Mouse (Mus musculus) left cerebral cortex, adult 8-10 months (tissue): Measurements from ENCODE around the gene Krt20. TPM values are rescaled to one million over a fixed set of nuclear protein-coding genes. Genes with fewer than 3 reads are reported as not detected.

Experiments used
- DNase-seq, 2 experiments: peaks; one replicate each; pipeline ENCODE4 v3.0.0; 2022; ENCODE audit warnings: low spot score in 2 of 2
- total RNA-seq, 4 experiments: library from RNA; stranded (reverse); gene quantifications; 2 replicates each; pipeline ENCODE4 v1.2.4; 2022

Gene Krt20
- total RNA-seq: not detected

DNA sequence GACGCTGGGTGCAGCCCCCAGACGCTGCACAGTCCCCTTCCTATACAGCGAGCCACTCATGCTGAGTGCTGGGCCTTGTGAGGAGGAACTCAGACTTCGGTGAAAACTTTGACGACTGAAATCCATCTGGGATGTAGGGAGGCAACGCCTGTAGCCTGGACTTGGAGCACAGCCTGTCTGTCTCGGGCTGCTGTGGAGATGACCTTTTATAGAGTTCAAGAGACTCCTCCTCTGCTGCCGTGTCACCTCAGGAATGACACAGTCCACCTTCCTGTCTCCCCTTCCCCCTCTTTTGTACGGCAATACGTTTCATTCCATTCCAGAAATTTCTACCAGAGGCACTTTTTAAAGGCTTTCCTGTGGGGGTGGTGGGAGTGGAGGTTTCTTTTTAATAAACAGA lies at the start of gene Krt20:
Gene Krt20 (minus strand): TSS at position 179 of the 400 bp plus-strand sequence.
- no peak for DNase-seq

GRCm38 (mm10) chr11:99474981-99475380 lies 37.0 kb upstream of the Krt20 start:
- no peak for DNase-seq

GRCm38 (mm10) chr11:99473433-99473832 lies 35.5 kb upstream of the Krt20 start:
- no peak for DNase-seq

DNA sequence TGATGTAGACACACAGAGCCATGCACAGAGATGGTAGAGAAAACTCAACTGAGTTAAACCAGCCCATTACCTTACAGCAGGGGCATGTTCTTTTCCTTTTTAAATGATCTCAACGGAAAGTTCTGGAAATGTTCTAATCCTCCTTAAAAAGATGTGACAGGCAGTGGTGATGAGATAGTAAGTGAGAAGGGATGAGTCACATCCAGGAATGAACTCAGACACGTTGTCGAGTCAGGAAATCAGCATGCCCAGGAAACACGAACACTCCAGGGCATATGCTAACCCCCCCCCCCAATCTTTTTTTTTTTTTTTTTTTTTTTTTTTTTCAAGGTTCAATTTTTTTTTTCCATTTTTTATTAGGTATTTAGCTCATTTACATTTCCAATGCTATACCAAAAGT lies 34.5 kb upstream of the Krt20 start:
- DNase-seq: no peak

DNA sequence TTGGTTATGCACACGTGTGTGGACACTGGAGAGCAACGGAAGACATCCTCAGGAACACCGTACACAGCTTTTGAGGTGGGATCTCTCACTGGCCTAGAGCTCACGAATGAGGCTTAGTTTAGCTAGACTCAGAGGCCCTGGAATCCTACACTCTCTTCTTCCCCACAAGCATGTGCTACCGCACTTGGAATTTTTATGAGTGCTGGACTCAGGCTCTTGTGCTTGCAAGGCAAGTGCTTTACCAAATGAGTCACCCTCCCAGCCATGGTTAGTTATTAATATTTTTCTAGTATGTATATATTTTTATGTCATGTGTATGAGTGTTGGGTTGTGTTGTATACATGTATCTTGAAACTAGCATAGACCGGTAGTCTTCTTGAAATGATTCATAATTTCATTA lies 34.0 kb upstream of the Krt20 start:
- DNase-seq: no peak

GRCm38 (mm10) chr11:99469228-99469627 lies 31.3 kb upstream of the Krt20 start:
- no peak for DNase-seq

- DNase-seq: no peak
Measured at GRCm38 (mm10) chr11:99468566-99468965, 30.6 kb upstream of the Krt20 start.

DNA sequence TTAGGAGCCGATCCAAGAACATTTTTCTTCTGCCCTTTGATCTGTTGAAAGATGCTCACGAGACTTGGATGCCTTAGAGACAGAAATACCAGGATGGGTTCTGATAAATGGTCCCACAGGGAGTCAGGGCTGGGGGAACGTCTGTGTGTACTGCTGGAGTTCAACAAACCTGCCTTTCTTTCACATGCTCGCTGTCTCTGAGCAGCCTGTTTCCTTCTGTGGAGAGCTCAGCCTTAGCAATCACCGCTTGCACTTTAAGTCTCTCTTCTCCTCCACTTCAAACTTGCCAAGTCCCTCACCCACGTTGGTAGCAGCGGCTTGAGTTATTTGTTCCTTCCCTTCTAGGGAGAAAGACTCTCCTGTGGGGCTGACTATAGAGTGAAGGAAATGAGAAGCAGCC lies 28.4 kb upstream of the Krt20 start:
- peak in 1 of 2 experiments; percentile 27 for DNase-seq

DNA sequence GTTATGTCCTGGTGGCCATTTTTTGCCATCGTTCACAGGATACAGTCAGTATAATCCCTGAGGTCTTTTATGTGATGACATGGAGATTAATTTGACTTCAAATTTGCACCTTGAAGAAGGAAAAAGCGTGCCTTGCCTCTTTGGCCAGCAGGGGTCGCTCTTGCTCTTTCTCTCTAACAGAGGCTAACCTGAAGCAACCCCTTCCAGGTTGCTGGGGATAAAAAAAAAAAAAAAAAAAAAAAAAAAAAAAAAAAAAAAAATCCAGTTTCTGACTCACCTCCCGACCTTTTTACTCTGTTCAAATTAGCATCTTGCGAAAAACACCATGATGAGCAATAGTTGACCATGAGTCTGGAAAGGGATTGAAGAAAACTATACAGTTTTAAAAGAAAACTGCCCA lies 26.9 kb upstream of the Krt20 start:
- peak; percentile 54 to 75 for DNase-seq

- DNase-seq: peak in 1 of 2 experiments; percentile 56
Measured at GRCm38 (mm10) chr11:99463155-99463554, 25.2 kb upstream of the Krt20 start.

GRCm38 (mm10) chr11:99461736-99462135 lies 23.8 kb upstream of the Krt20 start:
- DNase-seq: no peak

DNA sequence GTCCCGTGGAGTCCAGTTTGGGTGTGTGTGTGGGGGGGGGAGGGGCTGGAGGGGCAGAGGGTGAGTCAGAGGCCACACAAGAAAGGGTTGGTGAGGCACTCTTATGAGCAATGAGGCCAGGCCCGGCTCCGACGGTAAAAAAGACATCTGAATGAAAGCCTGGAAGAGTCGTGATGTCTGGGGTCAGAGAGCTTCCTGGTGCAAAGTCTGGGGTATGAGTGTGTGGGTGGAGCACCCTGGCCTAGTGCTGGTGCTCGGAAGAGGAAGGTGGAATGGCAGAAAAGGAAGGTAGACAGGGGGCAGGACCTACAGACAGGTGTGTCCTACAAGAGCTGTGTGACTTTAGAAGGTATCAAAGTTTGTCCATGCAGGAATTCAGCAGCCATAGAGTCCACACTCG lies 20.9 kb upstream of the Krt20 start:
- no peak for DNase-seq

- DNase-seq: no peak
Measured at GRCm38 (mm10) chr11:99454759-99455158, 16.8 kb upstream of the Krt20 start.

- DNase-seq: no peak
Measured at GRCm38 (mm10) chr11:99454044-99454443, 16.1 kb upstream of the Krt20 start.

DNA sequence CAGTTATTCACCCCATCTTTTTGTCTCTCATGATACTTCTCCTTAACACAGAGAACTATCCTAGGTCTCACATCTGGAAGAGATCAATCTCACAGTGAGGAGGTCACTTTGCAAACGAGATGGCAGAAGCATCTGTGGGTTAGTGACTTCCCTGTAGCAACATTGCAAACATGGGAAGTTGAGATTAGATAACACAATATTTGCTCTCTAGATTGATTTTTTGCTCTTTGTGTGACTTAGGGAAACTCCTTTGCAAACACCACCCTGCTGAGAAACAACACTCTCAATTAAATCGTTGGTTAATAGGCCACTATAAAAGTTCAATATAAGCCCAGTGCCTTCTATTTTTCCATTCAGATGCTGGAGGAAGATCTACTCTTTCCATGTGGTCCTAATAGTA lies 10.8 kb upstream of the Krt20 start:
- DNase-seq: no peak

- no peak for DNase-seq
Measured at GRCm38 (mm10) chr11:99441220-99441619, 3.3 kb upstream of the Krt20 start.

DNA sequence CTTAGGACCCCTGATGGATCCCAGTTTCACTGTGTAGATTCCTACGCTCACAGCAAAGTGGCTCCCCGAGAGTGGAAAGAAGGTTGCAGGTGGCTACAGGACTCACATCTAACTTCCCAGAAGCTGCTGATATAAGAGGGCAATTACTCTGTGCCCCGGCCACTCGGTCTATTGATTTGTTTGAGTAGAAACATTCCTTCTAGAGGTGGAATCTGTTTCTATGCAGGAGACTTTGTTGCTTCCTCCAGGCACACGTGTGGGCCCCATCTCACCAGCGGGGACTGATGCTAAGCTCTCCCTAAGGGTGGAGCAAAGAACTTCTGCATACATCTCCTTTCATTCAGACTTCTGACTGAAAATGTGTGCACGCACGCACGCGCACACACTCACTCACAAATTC lies 1.5 kb upstream of the Krt20 start:
- DNase-seq: no peak

GRCm38 (mm10) chr11:99436625-99437024 lies 1.3 kb downstream of the Krt20 start:
- DNase-seq: no peak

DNA sequence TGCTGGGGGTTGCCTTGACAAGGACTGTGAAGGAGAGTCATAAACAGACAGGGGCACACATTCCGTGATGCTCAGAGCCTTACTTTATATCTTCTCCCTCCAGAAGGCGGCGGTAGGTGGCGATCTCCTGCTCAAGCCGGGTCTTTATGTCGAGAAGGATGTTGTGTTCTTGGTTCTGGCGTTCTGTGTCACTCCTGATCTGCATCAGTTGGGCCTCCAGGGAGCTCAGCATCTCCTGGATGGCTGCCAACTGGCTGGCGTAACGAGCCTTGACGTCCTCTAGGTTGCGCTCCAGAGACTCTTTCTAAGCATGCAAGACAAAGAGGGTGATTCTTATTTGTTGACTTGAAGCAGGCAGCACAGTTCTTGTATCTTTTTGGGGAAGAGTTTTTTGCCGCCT lies 7.3 kb downstream of the Krt20 start:
- no peak for DNase-seq

DNA sequence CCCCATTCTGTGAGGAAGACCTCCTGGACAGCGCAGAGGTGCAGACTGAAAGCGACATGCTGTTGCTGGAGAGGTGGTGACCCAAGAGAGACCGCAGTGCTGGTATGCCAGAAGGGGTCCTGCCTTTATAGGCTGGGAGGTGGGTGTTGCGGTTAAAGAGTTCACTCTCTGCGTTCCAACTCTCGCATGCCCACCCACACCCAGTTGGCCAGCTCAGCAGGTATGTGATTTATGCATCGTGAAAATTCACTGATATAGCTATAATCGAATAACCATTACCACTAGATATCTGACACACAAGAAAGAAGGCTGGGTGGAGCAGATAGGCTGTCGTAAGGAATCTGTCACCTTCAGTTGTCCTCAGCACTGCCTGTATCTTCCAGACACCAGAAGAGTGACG lies 15.8 kb downstream of the Krt20 start, which contains the start of gene Krt12:
Gene Krt12 (minus strand): TSS at position 101 of the 400 bp plus-strand sequence.
- no peak for DNase-seq

- DNase-seq: no peak
Measured at GRCm38 (mm10) chr11:99420586-99420985, 17.4 kb downstream of the Krt20 start.

DNA sequence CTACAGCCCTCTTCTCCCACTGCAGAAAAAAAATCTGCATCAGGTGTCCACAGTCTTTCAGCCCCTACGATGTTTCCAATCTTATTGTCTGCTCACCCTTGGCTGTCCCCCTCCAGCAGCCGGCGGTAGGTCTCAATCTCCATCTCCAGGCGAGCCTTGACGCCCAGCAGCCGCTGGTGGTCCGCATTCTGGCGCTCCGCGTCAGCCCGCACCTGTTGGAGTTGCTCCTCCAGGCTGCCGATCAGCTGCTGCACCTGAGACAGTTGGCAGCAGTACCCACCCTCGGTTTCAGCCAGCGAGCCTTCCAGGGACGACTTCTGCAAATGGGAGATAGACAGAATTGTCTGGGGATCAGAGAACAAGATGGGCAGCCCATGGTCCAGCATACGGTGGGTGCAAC lies 20.1 kb downstream of the Krt20 start:
- DNase-seq: no peak

- peak; percentile 21 to 85 for DNase-seq
Measured at GRCm38 (mm10) chr11:99416902-99417301, 21.0 kb downstream of the Krt20 start.

GRCm38 (mm10) chr11:99414463-99415147 lies 23.3 kb downstream of the Krt20 start:
- no peak for DNase-seq
